Mouse (Mus musculus): ENCODE data around the gene Prr22.

The Prr22 gene

DNA sequence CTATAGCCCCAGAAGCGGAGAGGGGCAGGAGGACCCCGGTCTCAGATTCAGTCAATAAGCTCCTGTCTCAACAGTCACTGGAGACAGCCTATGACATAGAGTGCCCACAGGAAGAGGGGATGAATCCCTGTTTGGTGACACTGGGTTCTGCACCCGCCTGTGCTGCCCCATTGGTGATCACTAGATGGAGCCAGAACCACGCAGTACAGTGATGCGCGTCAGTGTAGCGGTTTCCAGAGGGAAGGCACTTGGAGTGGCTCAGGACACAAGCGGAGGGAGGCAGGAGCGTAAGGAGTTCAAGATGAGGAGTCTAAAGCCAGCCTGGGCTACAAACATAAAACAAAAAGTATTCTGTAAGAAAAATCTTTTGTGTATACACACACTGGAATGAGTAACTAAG lies 38.5 kb downstream of the Prr22 start:
- peak; percentile 73 for DNase-seq (ENCODE audit: inconsistent ontology term)

DNA sequence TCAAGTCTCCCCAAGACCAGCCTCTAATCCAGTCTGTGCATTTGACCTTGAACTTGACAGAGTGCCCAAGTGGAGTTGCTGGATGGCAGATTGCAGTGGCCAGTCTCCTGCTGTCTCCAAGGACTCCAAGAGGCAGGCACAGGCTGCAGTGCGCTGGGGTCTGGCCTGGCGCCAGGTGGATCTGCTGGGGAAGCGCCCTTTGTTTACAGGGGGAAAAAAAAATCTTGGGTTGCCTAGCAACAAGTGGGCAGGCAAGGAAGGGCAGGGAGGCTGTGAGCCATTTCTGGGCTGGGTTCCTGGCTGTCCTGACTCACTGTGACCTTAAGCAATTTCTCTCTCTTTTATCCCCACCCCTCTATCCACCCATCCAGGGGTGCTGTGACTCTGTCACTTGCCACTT lies 40.2 kb downstream of the Prr22 start:
- DNase-seq (ENCODE audit: inconsistent ontology term): peak; percentile 98

DNA sequence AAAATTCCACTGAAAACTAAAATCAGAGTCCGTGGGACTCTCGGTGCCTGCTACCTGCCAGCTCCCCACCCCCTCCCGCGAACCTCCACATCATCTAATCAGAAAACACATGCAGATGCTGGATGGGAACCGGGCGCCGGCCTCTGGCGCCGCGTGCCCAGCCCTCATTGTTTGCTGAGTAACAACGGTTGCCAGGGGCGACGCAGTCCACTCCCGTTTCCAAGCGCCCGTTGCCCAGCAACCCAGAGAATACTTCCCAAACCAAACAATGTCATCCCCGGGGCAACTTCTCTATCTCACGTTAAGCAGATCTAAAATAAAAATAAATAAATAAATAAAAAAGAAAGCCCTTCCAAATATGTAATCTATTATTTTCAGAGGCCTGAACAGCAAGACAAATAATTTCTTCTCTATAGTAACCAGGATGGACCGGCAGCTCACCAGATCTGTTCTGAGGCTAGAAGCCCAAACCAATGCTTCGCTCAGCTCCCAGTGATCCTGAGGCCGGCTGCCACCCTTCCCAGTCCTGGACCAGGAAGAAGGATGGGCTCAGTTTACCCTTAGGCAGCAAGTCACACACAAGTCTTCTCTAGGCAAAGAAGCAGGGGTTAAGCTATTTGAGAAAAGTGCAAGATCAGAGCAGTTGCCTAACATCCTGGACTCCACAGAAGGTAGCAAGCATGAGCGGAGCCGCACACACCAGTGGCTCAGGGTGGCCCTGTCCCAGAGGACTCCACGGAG lies 44.4 kb downstream of the Prr22 start:
- DNase-seq (ENCODE audit: inconsistent ontology term): peak; percentile 94

DNA sequence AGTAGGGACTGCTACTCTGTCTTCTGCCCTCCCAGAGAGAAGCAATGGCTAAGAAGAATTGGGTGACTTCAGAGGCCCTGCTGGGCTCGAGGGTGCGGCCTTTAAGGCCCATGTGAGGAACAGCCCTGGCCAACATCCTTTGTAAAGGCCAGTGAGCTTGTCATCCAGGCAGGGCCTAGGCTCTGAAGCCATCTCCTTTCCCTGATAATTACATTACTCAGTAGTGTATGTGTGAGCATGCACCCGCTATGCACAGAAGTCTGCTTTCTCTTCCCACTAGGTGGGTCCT lies 45.0 kb downstream of the Prr22 start:
- DNase-seq (ENCODE audit: inconsistent ontology term): no peak

DNA sequence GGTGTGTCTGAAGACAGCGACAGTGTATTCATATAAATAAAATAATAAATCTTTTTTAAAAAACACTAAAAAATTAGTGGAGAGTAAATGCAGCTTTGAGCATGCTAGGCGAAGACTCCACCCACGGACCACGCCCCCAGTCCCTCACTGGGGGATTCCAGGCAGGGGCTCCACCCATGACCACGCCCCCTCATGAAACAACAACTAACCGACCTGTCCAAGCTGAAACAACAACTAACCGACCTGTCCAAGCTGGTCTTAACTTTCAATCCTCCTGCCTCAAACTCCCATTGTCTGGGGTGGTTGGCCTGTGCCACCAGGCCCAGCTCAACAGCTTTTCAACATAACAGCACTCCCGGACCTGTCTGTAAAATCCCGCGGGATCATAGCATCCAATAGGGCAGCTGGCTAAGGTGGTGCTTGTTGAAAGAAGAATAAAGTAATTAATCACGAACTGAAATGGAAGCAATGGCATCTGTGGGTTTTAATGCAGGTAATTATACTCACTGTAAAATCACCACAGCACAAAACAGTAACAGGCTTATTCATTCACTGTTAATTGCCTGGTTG lies 48.1 kb downstream of the Prr22 start:
- DNase-seq (ENCODE audit: inconsistent ontology term): no peak

DNA sequence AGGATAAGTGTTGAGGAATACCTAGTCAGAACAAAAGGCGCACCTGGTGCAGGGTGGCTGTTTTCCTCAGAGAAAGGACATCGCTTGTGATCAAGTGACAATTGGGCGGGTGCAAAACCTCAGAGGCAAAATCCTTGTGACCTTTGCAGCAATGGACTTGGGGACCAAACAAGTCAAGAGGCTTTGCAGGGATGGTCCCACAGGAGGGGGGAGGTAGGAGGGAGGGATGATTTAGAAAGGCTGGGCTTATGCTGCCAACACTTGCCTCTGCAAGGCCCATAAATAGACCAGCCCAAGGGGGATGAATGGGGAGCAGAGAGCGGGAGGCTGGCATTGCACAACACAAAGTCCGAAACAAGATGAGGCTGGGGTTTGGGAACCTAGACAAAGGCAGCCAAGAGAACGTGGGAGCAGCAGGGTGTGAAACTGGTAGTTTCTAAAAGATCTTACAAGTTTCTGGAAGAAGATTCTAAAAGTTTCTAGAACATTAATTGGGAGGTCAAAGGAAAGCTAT lies 49.0 kb downstream of the Prr22 start:
- no peak for DNase-seq (ENCODE audit: inconsistent ontology term)

DNA sequence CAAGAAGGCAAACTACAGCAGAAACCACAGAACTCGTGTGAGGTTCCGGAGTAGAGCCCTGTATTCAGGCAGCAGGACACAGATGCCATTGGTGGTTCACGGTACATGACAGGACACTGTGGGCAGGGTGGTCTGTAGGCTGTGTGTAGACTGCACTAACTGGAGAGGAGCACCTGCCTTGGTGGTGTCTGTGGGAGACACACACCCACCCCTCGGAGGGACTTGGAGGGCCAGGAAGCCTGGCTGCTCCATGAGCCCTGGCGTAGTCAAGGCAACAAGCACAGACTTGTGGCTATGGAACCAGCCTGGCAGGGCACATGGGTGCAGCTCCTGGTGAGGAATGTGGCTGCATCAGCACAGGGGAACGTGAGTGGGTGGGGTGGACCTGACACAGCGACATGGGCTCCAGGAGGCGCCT lies 49.7 kb downstream of the Prr22 start:
- DNase-seq (ENCODE audit: inconsistent ontology term): peak; percentile 75
